Mouse (Mus musculus) right cerebral cortex, postnatal 36 days (tissue): ENCODE data around the gene Ccdc97.
A peak's percentile ranks its signal among the peaks of the same experiment; 100 is the strongest.

ENCODE experiments used
- DNase-seq, 2 experiments: peaks; one replicate each; pipeline ENCODE4 v3.0.0; 2022; ENCODE audit warnings: low spot score in 2 of 2, mixed read lengths in 1 of 2

Ccdc97 gene

GRCm38 (mm10) chr7:25720760-25721159 lies 1.9 kb upstream of the Ccdc97 start:
- no peak for DNase-seq

GRCm38 (mm10) chr7:25719761-25720610 lies 1.1 kb upstream of the Ccdc97 start:
- DNase-seq: peak; percentile 59 to 62

- DNase-seq: no peak
Measured at GRCm38 (mm10) chr7:25717478-25717877, 1.4 kb downstream of the Ccdc97 start.

- DNase-seq: no peak
Measured at GRCm38 (mm10) chr7:25715731-25716271, 3.1 kb downstream of the Ccdc97 start.

- DNase-seq: no peak
Measured at GRCm38 (mm10) chr7:25714581-25714980, 4.3 kb downstream of the Ccdc97 start.

- DNase-seq: no peak
Measured at GRCm38 (mm10) chr7:25712801-25713200, 6.1 kb downstream of the Ccdc97 start.

- no peak for DNase-seq
Measured at GRCm38 (mm10) chr7:25711731-25712197, 7.1 kb downstream of the Ccdc97 start.

GRCm38 (mm10) chr7:25711165-25711564 lies 7.7 kb downstream of the Ccdc97 start:
- no peak for DNase-seq

- DNase-seq: peak in 1 of 2 experiments; percentile 67
Measured at GRCm38 (mm10) chr7:25710519-25711130, 8.3 kb downstream of the Ccdc97 start.

GRCm38 (mm10) chr7:25709961-25710360 lies 8.9 kb downstream of the Ccdc97 start:
- no peak for DNase-seq

- no peak for DNase-seq
Measured at GRCm38 (mm10) chr7:25707581-25708292, 11.2 kb downstream of the Ccdc97 start.

GRCm38 (mm10) chr7:25706578-25707170 lies 12.2 kb downstream of the Ccdc97 start:
- DNase-seq: no peak

GRCm38 (mm10) chr7:25705801-25706251 lies 13.1 kb downstream of the Ccdc97 start:
- DNase-seq: no peak

GRCm38 (mm10) chr7:25704716-25705364 lies 14.0 kb downstream of the Ccdc97 start:
- DNase-seq: no peak

GRCm38 (mm10) chr7:25703793-25704494 lies 14.9 kb downstream of the Ccdc97 start:
- DNase-seq: no peak

GRCm38 (mm10) chr7:25702350-25702749 lies 16.5 kb downstream of the Ccdc97 start:
- no peak for DNase-seq

- DNase-seq: no peak
Measured at GRCm38 (mm10) chr7:25700732-25701131, 18.2 kb downstream of the Ccdc97 start.

GRCm38 (mm10) chr7:25699851-25700250 lies 19.0 kb downstream of the Ccdc97 start:
- DNase-seq: no peak

- DNase-seq: no peak
Measured at GRCm38 (mm10) chr7:25694104-25694503, 24.8 kb downstream of the Ccdc97 start.

GRCm38 (mm10) chr7:25690051-25690450 lies 28.8 kb downstream of the Ccdc97 start:
- no peak for DNase-seq
